Mouse (Mus musculus) forebrain, embryonic 11.5 days (tissue): ENCODE data around the gene Rnf20. TPM values are rescaled to one million over a fixed set of nuclear protein-coding genes. Genes with fewer than 3 reads are reported as not detected.
A peak's percentile ranks its signal among the peaks of the same experiment; 100 is the strongest.

Experiments used
- ATAC-seq: fragments of 200-750 bp; cut with Nextera tagmentation; replicated peaks from 2 replicates; pipeline ENCODE4 v1.8.0; 2017; ENCODE audit warnings: moderate TSS enrichment; ENCODE audit not compliant: low FRiP score
- DNase-seq: peaks from one replicate; pipeline ENCODE4 v3.0.0-alpha.2; 2017; ENCODE audit warnings: low spot score
- H3K27ac ChIP-seq: fragments of 300-500 bp; sonication (generic); 2 replicates; pipeline ENCODE4 v1.5.1; 2014; ENCODE audit warnings: low read depth, low read length
- H3K27me3 ChIP-seq: fragments of 300-500 bp; sonication (generic); 2 replicates; pipeline ENCODE4 v1.6.1; 2014; ENCODE audit warnings: mild to moderate bottlenecking, low read length, mixed read lengths; ENCODE audit not compliant: control insufficient read depth, insufficient read depth
- H3K36me3 ChIP-seq: fragments of 300-500 bp; sonication (generic); 2 replicates; pipeline ENCODE4 v1.6.1; 2014; ENCODE audit warnings: mild to moderate bottlenecking, low read length, moderate library complexity, mixed read lengths; ENCODE audit not compliant: control insufficient read depth, insufficient read depth
- H3K4me1 ChIP-seq: fragments of 300-500 bp; sonication (generic); replicated peaks from 2 replicates; pipeline ENCODE4 v1.6.1; 2014; ENCODE audit warnings: low read length, mixed read lengths; ENCODE audit not compliant: control insufficient read depth, insufficient read depth
- H3K4me2 ChIP-seq: fragments of 300-500 bp; sonication (generic); 2 replicates; pipeline ENCODE4 v1.6.1; 2014; ENCODE audit warnings: low read depth, mild to moderate bottlenecking, low read length, moderate library complexity, mixed read lengths; ENCODE audit not compliant: severe bottlenecking
- H3K4me3 ChIP-seq: fragments of 300-500 bp; sonication (generic); 2 replicates; pipeline ENCODE4 v1.5.1; 2014; ENCODE audit warnings: low read depth, low read length
- H3K9ac ChIP-seq: fragments of 300-500 bp; sonication (generic); 2 replicates; pipeline ENCODE4 v1.6.1; 2014; ENCODE audit warnings: low read length
- H3K9me3 ChIP-seq: fragments of 300-500 bp; sonication (generic); 2 replicates; pipeline ENCODE4 v1.6.1; 2016; ENCODE audit warnings: low read length, mixed read lengths; ENCODE audit not compliant: control insufficient read depth
- WGBS: fragments of 180-500 bp; shearing (Covaris S2); extraction: QIAGEN DNeasy Blood & Tissue Kit; methylation state at CpG from one replicate; pipeline ENCODE4 v1.1.7; 2014; 5-methylcytosine and 5-hydroxymethylcytosine counted together
- polyA plus RNA-seq: library from polyadenylated mRNA; unstranded; fragments of >200 nt; fragmentation: Nextera tagmentation; extraction: Ambion mirVana; gene quantifications from 2 replicates; pipeline ENCODE4 v1.2.1, GENCODE M21; 2014

The Rnf20 gene
- polyA plus RNA-seq, 1 experiment from 2014 or later = 71.7 TPM

DNA sequence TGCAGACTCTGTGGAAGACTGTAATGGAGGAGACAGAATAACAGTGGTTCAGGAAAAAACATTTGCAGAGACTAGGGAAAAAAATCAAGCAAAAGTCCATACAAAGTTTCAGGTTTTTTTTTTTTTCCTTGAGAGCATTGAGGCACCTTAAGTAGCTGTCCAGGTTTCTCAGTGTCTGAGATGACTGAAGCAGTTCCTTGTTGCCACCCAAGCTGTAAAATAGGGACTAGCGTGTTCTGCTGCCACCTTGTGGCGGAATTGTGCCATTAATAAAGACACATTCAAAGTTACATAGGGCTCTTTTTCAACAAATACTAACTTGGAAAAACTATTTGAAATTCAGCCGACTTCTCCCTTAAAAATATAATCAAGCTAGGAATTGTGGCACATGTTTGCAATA lies 4.8 kb upstream of the Rnf20 start:
- DNase-seq = peak; percentile 82
- H3K4me2 ChIP-seq = no peak overlapping the region
- H3K4me1 ChIP-seq = no peaks in the 10 kb centered on the region
- no peak overlapping the region for H3K27ac ChIP-seq
- H3K9ac ChIP-seq = no peak overlapping the region
- no peaks in the 10 kb centered on the region for H3K27me3 ChIP-seq
- no peaks in the 10 kb centered on the region for H3K9me3 ChIP-seq
- WGBS = 4% methylated on average over 3 of the region's 3 CpGs
- H3K4me3 ChIP-seq = no peak overlapping the region
- H3K36me3 ChIP-seq = no peaks in the 10 kb centered on the region
- no peak for ATAC-seq

DNA sequence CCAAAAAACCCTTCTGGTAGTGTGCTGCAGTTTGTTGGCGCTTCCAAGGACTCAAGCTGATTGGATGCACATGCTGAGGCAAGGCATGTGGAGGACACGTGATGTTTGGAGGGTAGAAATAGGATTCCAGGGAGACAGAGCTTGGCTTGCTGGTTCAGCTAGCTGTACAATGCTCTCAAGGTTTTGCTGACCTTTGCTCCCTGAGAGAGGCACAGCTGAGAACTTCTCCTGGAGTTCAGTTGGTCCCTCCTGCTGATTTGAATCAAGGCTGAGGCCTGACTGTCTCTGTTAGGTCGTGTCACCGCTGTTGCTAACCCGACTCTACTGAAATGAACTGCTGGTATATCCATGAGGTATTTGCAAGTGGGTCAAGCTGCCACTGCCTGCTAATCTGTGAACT lies 2.9 kb upstream of the Rnf20 start:
- H3K36me3 ChIP-seq = no peaks in the 10 kb centered on the region
- no peaks in the 10 kb centered on the region; the same call in 1 of the 2 replicates for H3K4me1 ChIP-seq
- no peaks in the 10 kb centered on the region for H3K27me3 ChIP-seq
- H3K9me3 ChIP-seq = no peaks in the 10 kb centered on the region
- DNase-seq = no peak
- ATAC-seq = no peak
- no peak overlapping the region for H3K9ac ChIP-seq
- H3K27ac ChIP-seq = no peak overlapping the region
- no peak overlapping the region for H3K4me2 ChIP-seq
- H3K4me3 ChIP-seq = no peak overlapping the region
- 74% methylated on average over 5 of the region's 5 CpGs for WGBS

DNA sequence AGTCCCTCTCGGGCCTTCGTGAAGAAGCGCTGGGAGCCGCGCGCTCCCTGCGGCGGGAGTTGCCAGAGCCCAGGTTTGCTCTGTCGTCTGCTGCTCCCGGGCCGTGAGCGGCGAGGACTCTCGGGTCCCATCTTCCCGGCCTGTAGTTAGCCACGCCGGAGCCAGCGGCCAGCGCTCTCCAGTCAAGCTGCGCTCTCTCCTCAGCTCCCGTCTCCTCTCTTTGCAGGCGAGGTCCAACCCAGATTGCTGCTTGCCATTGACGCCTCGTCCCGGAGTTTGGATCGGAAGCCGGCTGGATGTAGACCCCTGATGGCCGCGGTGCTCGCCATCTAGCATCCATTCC lies 304 bp downstream of the Rnf20 start:
- H3K4me2 ChIP-seq = peak overlapping the region; percentile 72
- H3K4me3 ChIP-seq = peak overlapping the region; percentile 72
- ATAC-seq (no peak), DNase-seq (no peak)
- H3K27me3 ChIP-seq = no peaks in the 10 kb centered on the region
- H3K9me3 ChIP-seq = no peaks in the 10 kb centered on the region
- H3K36me3 ChIP-seq = no peaks in the 10 kb centered on the region; the same call in 1 of the 2 replicates
- H3K4me1 ChIP-seq = no peaks in the 10 kb centered on the region; the same call in 1 of the 2 replicates
- under 1% methylated on average over 29 of the region's 30 CpGs for WGBS
- H3K27ac ChIP-seq = peak overlapping the region; percentile 67
- peak overlapping the region; percentile 81 for H3K9ac ChIP-seq

DNA sequence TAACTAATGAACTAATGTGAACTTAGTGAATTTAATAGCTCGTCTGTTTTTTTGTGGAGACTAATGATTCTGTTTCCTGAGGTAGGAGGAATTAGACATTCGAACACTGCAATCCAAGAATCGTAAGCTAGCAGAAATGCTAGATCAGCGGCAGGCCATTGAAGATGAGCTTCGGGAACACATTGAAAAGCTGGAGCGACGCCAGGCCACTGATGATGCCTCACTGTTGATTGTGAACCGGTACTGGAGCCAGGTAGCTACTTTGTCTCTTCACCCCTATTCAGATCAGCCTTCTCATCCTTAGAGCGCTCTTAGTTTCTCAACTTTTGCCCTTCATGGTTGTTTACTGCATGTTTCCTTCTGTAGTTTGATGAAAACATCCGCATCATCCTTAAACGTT lies 6.0 kb downstream of the Rnf20 start:
- H3K9ac ChIP-seq = no peak overlapping the region
- no peaks in the 10 kb centered on the region; the same call in 1 of the 2 replicates for H3K4me1 ChIP-seq
- H3K4me2 ChIP-seq = no peak overlapping the region
- H3K4me3 ChIP-seq = no peak overlapping the region
- 94% methylated on average over 11 of the region's 11 CpGs for WGBS
- H3K9me3 ChIP-seq = no peaks in the 10 kb centered on the region
- H3K27me3 ChIP-seq = no peaks in the 10 kb centered on the region
- DNase-seq = no peak
- no peak overlapping the region for H3K27ac ChIP-seq
- H3K36me3 ChIP-seq = peaks cover 6% of the 10 kb centered on the region; the same call in 1 of the 2 replicates
- ATAC-seq = no peak

DNA sequence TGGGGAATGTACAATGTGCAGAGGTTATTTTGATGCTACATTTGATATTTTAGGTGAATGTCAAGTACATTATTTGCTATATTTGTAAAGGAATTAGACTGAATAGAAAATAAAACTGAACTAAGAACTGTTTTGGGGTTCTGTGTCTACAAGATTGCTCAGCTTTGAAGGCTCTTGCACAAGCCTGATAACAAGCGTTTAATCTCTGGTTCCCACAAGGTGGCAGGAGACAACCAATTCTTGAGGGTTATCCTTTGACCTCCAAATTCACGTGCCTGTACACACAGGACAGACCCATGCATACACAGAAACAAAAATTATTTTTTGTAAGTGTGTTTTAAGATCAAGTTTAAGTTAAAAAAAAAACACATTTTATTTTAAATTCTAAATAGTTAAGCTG lies 8.1 kb downstream of the Rnf20 start:
- no peak overlapping the region for H3K9ac ChIP-seq
- no peaks in the 10 kb centered on the region for H3K4me1 ChIP-seq
- 83% methylated on average over 2 of the region's 2 CpGs for WGBS
- no peak for DNase-seq
- H3K4me3 ChIP-seq = no peak overlapping the region
- H3K27me3 ChIP-seq = no peaks in the 10 kb centered on the region
- H3K36me3 ChIP-seq = peaks cover 6% of the 10 kb centered on the region; the same call in 1 of the 2 replicates
- H3K9me3 ChIP-seq = no peaks in the 10 kb centered on the region
- H3K27ac ChIP-seq = no peak overlapping the region
- ATAC-seq = no peak
- H3K4me2 ChIP-seq = no peak overlapping the region

DNA sequence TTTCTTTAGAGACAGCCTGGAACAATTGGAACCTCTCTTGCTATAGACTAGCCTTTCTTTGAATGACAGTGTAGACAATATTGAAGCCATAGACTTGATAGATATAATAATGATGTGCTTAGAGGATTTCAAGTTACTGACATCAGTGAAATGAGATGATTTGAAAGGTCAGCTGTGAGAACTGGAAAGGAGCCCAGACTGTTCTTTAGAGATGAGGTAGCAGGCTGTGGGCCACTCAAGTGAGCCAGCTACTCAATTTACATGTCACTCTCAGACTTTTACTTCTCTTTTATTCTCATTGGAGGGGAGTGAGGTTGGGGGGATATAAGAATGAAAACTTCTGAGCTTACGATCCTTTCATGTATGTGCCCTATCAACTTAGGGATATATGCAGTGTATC lies 27.6 kb downstream of the Rnf20 start:
- WGBS = 96% methylated on average over 1 of the region's 1 CpGs
- no peak for ATAC-seq
- Histone ChIP-seq H3K27ac (no peak overlapping the region), H3K4me3 (no peak overlapping the region), H3K27me3 (no peaks in the 10 kb centered on the region), H3K9me3 (no peaks in the 10 kb centered on the region), H3K4me2 (no peak overlapping the region), H3K4me1 (no peaks in the 10 kb centered on the region), H3K36me3 (no peaks in the 10 kb centered on the region; the same call in 1 of the 2 replicates), H3K9ac (no peak overlapping the region)
- no peak for DNase-seq

DNA sequence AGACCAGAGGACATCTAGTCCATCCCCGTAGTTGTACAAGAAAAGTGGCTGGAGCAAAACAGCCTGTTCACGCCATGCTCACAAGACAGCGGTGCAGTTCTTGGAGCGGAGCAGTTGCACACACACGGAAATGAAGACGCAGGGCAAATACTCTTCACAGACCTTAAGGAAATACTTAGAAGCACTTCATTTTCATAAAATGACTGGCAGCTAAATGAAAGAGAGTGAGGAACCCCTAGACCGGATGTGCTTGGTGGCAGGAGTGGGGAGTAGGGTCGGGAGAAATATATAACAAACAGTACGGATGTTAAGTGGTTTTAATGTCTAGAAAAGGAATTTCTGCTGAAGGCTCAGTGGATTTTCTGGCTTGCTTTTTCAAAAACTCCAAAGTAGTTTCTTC lies 29.9 kb downstream of the Rnf20 start:
- H3K27ac ChIP-seq = no peak overlapping the region
- no peak for ATAC-seq
- WGBS = 93% methylated on average over 9 of the region's 9 CpGs
- H3K27me3 ChIP-seq = no peaks in the 10 kb centered on the region
- no peaks in the 10 kb centered on the region for H3K9me3 ChIP-seq
- H3K4me1 ChIP-seq = no peaks in the 10 kb centered on the region
- no peak for DNase-seq
- no peak overlapping the region for H3K4me3 ChIP-seq
- no peaks in the 10 kb centered on the region; the same call in 1 of the 2 replicates for H3K36me3 ChIP-seq
- no peak overlapping the region for H3K9ac ChIP-seq
- no peak overlapping the region for H3K4me2 ChIP-seq

DNA sequence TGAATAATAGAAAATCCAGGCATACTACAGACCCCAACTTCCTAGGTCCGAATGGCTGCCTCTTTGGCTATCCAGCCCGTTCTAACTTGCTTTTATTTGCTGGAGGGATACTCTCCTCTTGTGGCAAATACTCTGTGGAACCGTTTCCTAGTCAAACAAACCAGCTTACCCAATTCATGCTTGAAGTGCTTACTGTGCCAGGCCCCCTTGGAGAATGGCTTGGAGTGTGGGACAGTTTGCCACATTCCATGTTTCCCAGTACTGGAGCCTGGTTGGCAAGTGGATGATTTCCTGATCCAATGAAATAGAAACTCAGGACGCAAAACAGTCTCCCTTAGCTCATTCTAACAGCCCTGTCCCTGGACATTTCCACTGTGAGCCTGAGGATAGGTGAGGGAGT lies 30.4 kb downstream of the Rnf20 start:
- Histone ChIP-seq H3K27me3 (no peaks in the 10 kb centered on the region), H3K36me3 (no peaks in the 10 kb centered on the region), H3K27ac (no peak overlapping the region), H3K9ac (no peak overlapping the region), H3K4me1 (no peaks in the 10 kb centered on the region), H3K4me3 (no peak overlapping the region), H3K9me3 (no peaks in the 10 kb centered on the region), H3K4me2 (no peak overlapping the region)
- ATAC-seq (no peak), DNase-seq (no peak)
- WGBS = 90% methylated on average over 4 of the region's 4 CpGs

DNA sequence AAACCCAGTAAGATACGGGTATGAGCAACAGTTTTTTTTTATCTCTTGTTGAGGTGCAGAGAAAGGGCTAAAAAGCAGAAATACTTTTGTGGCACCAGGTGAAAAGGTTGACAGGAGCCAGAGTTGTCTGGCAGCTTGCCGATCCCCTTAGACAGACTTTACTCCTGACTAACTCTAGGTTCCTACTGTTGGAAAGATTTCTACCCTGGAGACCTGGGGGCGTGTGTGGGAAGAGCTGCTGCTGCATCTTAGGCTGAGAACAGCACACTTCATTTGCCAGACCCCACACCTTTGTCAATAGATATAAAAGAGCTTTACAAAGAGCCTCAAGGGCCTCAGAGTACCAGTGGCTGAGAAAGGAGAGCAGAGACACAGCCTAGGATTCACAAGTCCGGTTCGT lies 33.0 kb downstream of the Rnf20 start:
- no peak overlapping the region for H3K4me2 ChIP-seq
- 84% methylated on average over 5 of the region's 5 CpGs for WGBS
- no peaks in the 10 kb centered on the region for H3K4me1 ChIP-seq
- no peak overlapping the region for H3K9ac ChIP-seq
- H3K36me3 ChIP-seq = no peaks in the 10 kb centered on the region
- H3K27ac ChIP-seq = no peak overlapping the region
- ATAC-seq (no peak), DNase-seq (no peak)
- no peak overlapping the region for H3K4me3 ChIP-seq
- H3K9me3 ChIP-seq = no peaks in the 10 kb centered on the region
- no peaks in the 10 kb centered on the region for H3K27me3 ChIP-seq
